Mouse (Mus musculus) left cerebral cortex, postnatal 10 days (tissue): ENCODE data around the gene Ribc1. TPM values are rescaled to one million over a fixed set of nuclear protein-coding genes. Genes with fewer than 3 reads are reported as not detected.

Experiments
- total RNA-seq, 2 experiments: library from RNA; stranded (reverse); gene quantifications; 2 replicates each; pipeline ENCODE4 v1.2.3; 2021

Ribc1 gene
- total RNA-seq, 2 experiments from 2014 or later, result not detected

Other genes with a start within 250 kb of the Ribc1 start
- gene Huwe1, start 215.5 kb downstream of the Ribc1 start, total RNA-seq, result 100 to 1,000 TPM; 276 to 284 TPM
- 10 to 100 TPM; 39.6 to 45.3 TPM for gene Hsd17b10, start 14.4 kb downstream of the Ribc1 start, total RNA-seq
- 10 to 100 TPM; 46.8 to 48.2 TPM for gene Smc1a, start 133 bp upstream of the Ribc1 start, total RNA-seq
- gene Iqsec2, start 128.0 kb upstream of the Ribc1 start, total RNA-seq, result 100 to 1,000 TPM; 105 to 110 TPM
- 10 to 100 TPM; 55.0 to 70.7 TPM for gene Kdm5c, start 216.7 kb upstream of the Ribc1 start, total RNA-seq